Mouse (Mus musculus) lung, adult 10 weeks (tissue): ENCODE measurements around the gene Olfr285. TPM values are rescaled to one million over a fixed set of nuclear protein-coding genes. Genes with fewer than 3 reads are reported as not detected.

Source experiments
- polyA plus RNA-seq: library from polyadenylated mRNA; stranded (reverse); fragments of 350-450 nt; fragmentation: Illumina TruSeq; extraction: RNeasy Lipid Tissue Mini Kit (QIAGEN cat#74804); gene quantifications from one replicate; pipeline ENCODE4 v1.2.3, GENCODE M21; 2014; ENCODE audit warnings: low read depth, low replicate concordance; ENCODE audit not compliant: insufficient read depth

The Olfr285 gene
- not detected for polyA plus RNA-seq

GRCm38 (mm10) chr15:98317177-98317724, at the start of gene Olfr285:
Gene Olfr285 (minus strand): TSS chr15:98317353.

GRCm38 (mm10) chr15:98340887-98341286, 23.7 kb upstream of the Olfr285 start, which contains the start of gene Olfr284:
Gene Olfr284 (minus strand): TSS chr15:98340987.

GRCm38 (mm10) chr15:98295628-98296551, 21.3 kb downstream of the Olfr285 start, which contains the start of gene Zfp641:
Gene Zfp641 (minus strand): TSS chr15:98296161.

Other genes starting within 250 kb of the Olfr285 start
- gene Pfkm, start 224.8 kb downstream of the Olfr285 start, polyA plus RNA-seq: 14.2 TPM
- 8.0 TPM for gene Senp1, start 223.6 kb downstream of the Olfr285 start, polyA plus RNA-seq
- 16.7 TPM for gene Asb8, start 151.7 kb downstream of the Olfr285 start, polyA plus RNA-seq
- 2.8 TPM for gene Ccdc184, start 150.2 kb downstream of the Olfr285 start, polyA plus RNA-seq
- not detected for gene Olfr288, start 121.8 kb downstream of the Olfr285 start, polyA plus RNA-seq
- gene Gm44579, start 96.4 kb downstream of the Olfr285 start, polyA plus RNA-seq: not detected
- not detected for gene Olfr287, start 96.3 kb downstream of the Olfr285 start, polyA plus RNA-seq
- gene Olfr286, start 82.9 kb downstream of the Olfr285 start, polyA plus RNA-seq: not detected
- gene H1fnt, start 60.1 kb downstream of the Olfr285 start, polyA plus RNA-seq: not detected
- gene Zfp641, start 21.2 kb downstream of the Olfr285 start, polyA plus RNA-seq: 6.0 TPM
- gene Olfr284, start 23.6 kb upstream of the Olfr285 start, polyA plus RNA-seq: not detected
- gene Olfr283, start 63.6 kb upstream of the Olfr285 start, polyA plus RNA-seq: not detected
- gene Olfr282, start 113.9 kb upstream of the Olfr285 start, polyA plus RNA-seq: not detected
- gene Olfr281, start 135.2 kb upstream of the Olfr285 start, polyA plus RNA-seq: not detected
- gene OR5BS1P, start 152.5 kb upstream of the Olfr285 start, polyA plus RNA-seq: not detected
- not detected for gene Lalba, start 165.4 kb upstream of the Olfr285 start, polyA plus RNA-seq
- gene Olfr279, start 175.0 kb upstream of the Olfr285 start, polyA plus RNA-seq: not detected
- gene Kansl2, start 216.9 kb upstream of the Olfr285 start, polyA plus RNA-seq: 30.1 TPM